Mouse (Mus musculus) activated CD4-positive, CD25-positive, alpha-beta regulatory T cell, adult 4 months (primary cell): ENCODE data around the gene Ptpn4. TPM values are rescaled to one million over a fixed set of nuclear protein-coding genes. Genes with fewer than 3 reads are reported as not detected.

Experiments
- ATAC-seq: one replicate; pipeline ENCODE4 v1.8.0; 2017
- polyA plus RNA-seq, 2 experiments: library from polyadenylated mRNA; unstranded; fragments of 100-300 nt; shearing (Covaris generic); gene quantifications; one replicate each; pipeline ENCODE4 v1.2.1; 2017

Ptpn4 gene
- polyA plus RNA-seq, 2 experiments from 2014 or later = 5.5 to 6.5 TPM

- ATAC-seq = no peak
Observed at GRCm38 (mm10) chr1:119804586-119804985, 32.8 kb downstream of the Ptpn4 start.

GRCm38 (mm10) chr1:119795174-119795573, 42.2 kb downstream of the Ptpn4 start:
- ATAC-seq = peak; percentile 46

GRCm38 (mm10) chr1:119794342-119794741, 43.1 kb downstream of the Ptpn4 start:
- ATAC-seq = no peak

GRCm38 (mm10) chr1:119790616-119791015, 46.8 kb downstream of the Ptpn4 start:
- ATAC-seq = no peak

- peak; percentile 49 for ATAC-seq
Observed at GRCm38 (mm10) chr1:119775915-119776314, 61.5 kb downstream of the Ptpn4 start.

- no peak for ATAC-seq
Observed at GRCm38 (mm10) chr1:119735692-119736091, 101.7 kb downstream of the Ptpn4 start.

- no peak for ATAC-seq
Observed at GRCm38 (mm10) chr1:119734801-119735200, 102.6 kb downstream of the Ptpn4 start.

GRCm38 (mm10) chr1:119731166-119731565, 106.2 kb downstream of the Ptpn4 start:
- ATAC-seq = no peak

GRCm38 (mm10) chr1:119713017-119713416, 124.4 kb downstream of the Ptpn4 start:
- ATAC-seq = peak; percentile 81

- no peak for ATAC-seq
Observed at GRCm38 (mm10) chr1:119706471-119707217, 130.8 kb downstream of the Ptpn4 start.

- ATAC-seq = no peak
Observed at GRCm38 (mm10) chr1:119696860-119697259, 140.6 kb downstream of the Ptpn4 start.

GRCm38 (mm10) chr1:119685773-119686558, 151.4 kb downstream of the Ptpn4 start:
- peak; percentile 44 for ATAC-seq

- no peak for ATAC-seq
Observed at GRCm38 (mm10) chr1:119681663-119682213, 155.7 kb downstream of the Ptpn4 start.

GRCm38 (mm10) chr1:119674984-119675383, 162.4 kb downstream of the Ptpn4 start:
- no peak for ATAC-seq

GRCm38 (mm10) chr1:119666904-119667303, 170.5 kb downstream of the Ptpn4 start:
- ATAC-seq = no peak

GRCm38 (mm10) chr1:119654307-119654706, 183.1 kb downstream of the Ptpn4 start:
- no peak for ATAC-seq

- ATAC-seq = no peak
Observed at GRCm38 (mm10) chr1:119650386-119650785, 187.0 kb downstream of the Ptpn4 start.

GRCm38 (mm10) chr1:119649627-119650026, 187.8 kb downstream of the Ptpn4 start:
- ATAC-seq = no peak

- peak; percentile 63 for ATAC-seq
Observed at GRCm38 (mm10) chr1:119648205-119649111, 189.0 kb downstream of the Ptpn4 start, which contains the start of gene Epb41l5. Epb41l5 (minus strand) TSS chr1:119649000.

GRCm38 (mm10) chr1:119646356-119646755, 191.1 kb downstream of the Ptpn4 start:
- ATAC-seq = no peak

- ATAC-seq = no peak
Observed at GRCm38 (mm10) chr1:119642367-119642766, 195.0 kb downstream of the Ptpn4 start.

GRCm38 (mm10) chr1:119641090-119641812, 196.2 kb downstream of the Ptpn4 start:
- no peak for ATAC-seq
